Mouse (Mus musculus): Measurements from ENCODE around the gene Txnip.
A peak's percentile ranks its signal among the peaks of the same experiment; 100 is the strongest.

The Txnip gene

GRCm38 (mm10) chr3:96551890-96552289 is 5.9 kb upstream of the Txnip start:
- no peak for DNase-seq

- no peak for DNase-seq
These were observed 4.2 kb upstream of the Txnip start for GRCm38 (mm10) chr3:96553601-96554000.

GRCm38 (mm10) chr3:96554251-96554650 is 3.5 kb upstream of the Txnip start:
- no peak for DNase-seq

- peak; percentile 52 for DNase-seq
These were observed 2.6 kb upstream of the Txnip start for GRCm38 (mm10) chr3:96555041-96555596.

GRCm38 (mm10) chr3:96555999-96556614 is 1.6 kb upstream of the Txnip start:
- DNase-seq: no peak

- DNase-seq: peak; percentile 68
These were observed 814 bp upstream of the Txnip start for GRCm38 (mm10) chr3:96556651-96557635.

GRCm38 (mm10) chr3:96558159-96558558 is 402 bp downstream of the Txnip start:
- DNase-seq: peak; percentile 55

- no peak for DNase-seq
These were observed 975 bp downstream of the Txnip start for GRCm38 (mm10) chr3:96558668-96559196.

- no peak for DNase-seq
These were observed 1.7 kb downstream of the Txnip start for GRCm38 (mm10) chr3:96559398-96559910.

GRCm38 (mm10) chr3:96559911-96560850 is 2.4 kb downstream of the Txnip start:
- DNase-seq: no peak

GRCm38 (mm10) chr3:96560881-96561668 is 3.3 kb downstream of the Txnip start:
- no peak for DNase-seq

- no peak for DNase-seq
These were observed 4.4 kb downstream of the Txnip start for GRCm38 (mm10) chr3:96561946-96562681.

GRCm38 (mm10) chr3:96563267-96563666 is 5.5 kb downstream of the Txnip start:
- DNase-seq: peak; percentile 48

- DNase-seq: no peak
These were observed 6.3 kb downstream of the Txnip start for GRCm38 (mm10) chr3:96563911-96564632.

- DNase-seq: peak; percentile 67
These were observed 6.9 kb downstream of the Txnip start for GRCm38 (mm10) chr3:96564633-96565032.

- DNase-seq: no peak
These were observed 7.3 kb downstream of the Txnip start for GRCm38 (mm10) chr3:96565105-96565504.

- no peak for DNase-seq
These were observed 9.1 kb downstream of the Txnip start for GRCm38 (mm10) chr3:96566661-96567450.

GRCm38 (mm10) chr3:96568605-96569004 is 10.8 kb downstream of the Txnip start:
- DNase-seq: no peak

- no peak for DNase-seq
These were observed 11.7 kb downstream of the Txnip start for GRCm38 (mm10) chr3:96569506-96569905.

Data from thymus, postnatal 14 days (tissue).